Mouse (Mus musculus) bone marrow, adult 2 months (tissue): Measurements from ENCODE around the gene Gm960.

Experiments used
- CTCF ChIP-seq: fragments of 200-500 bp; IDR thresholded peaks from 2 replicates; pipeline ENCODE4 v1.5.1; 2011; ENCODE audit warnings: low read length, control low read depth; ENCODE audit not compliant: control insufficient read depth, insufficient read depth
- POLR2A ChIP-seq: fragments of 200-500 bp; IDR thresholded peaks from 2 replicates; pipeline ENCODE4 v1.6.1; 2011; ENCODE audit warnings: low read depth, mild to moderate bottlenecking, control low read depth, low read length, borderline replicate concordance; ENCODE audit not compliant: control insufficient read depth

- TF ChIP-seq CTCF (no peak), POLR2A (no peak)
These were observed 119.2 kb downstream of the Gm960 start for GRCm38 (mm10) chr19:4579296-4579695.
